Mouse (Mus musculus) stomach, embryonic 14.5 days (tissue): ENCODE data around the gene Trp53i11. TPM values are rescaled to one million over a fixed set of nuclear protein-coding genes. Genes with fewer than 3 reads are reported as not detected.
A peak's percentile ranks its signal among the peaks of the same experiment; 100 is the strongest.

Experiments used
- ATAC-seq: fragments of 200-750 bp; cut with Nextera tagmentation; 2 replicates; pipeline ENCODE4 v1.8.0; 2017; ENCODE audit warnings: low read depth, moderate TSS enrichment; ENCODE audit not compliant: insufficient number of reproducible peaks, insufficient read depth, low FRiP score
- H3K27ac ChIP-seq: fragments of 300-500 bp; sonication (generic); 2 replicates; pipeline ENCODE4 v1.5.1; 2014; ENCODE audit warnings: mild to moderate bottlenecking, low read length, moderate library complexity, mixed read lengths
- H3K27me3 ChIP-seq: fragments of 300-500 bp; sonication (generic); 2 replicates; pipeline ENCODE4 v1.6.1; 2014; ENCODE audit warnings: low read length, control low read depth, mixed read lengths; ENCODE audit not compliant: control insufficient read depth, insufficient read depth
- H3K36me3 ChIP-seq: fragments of 300-500 bp; sonication (generic); 2 replicates; pipeline ENCODE4 v1.6.1; 2014; ENCODE audit warnings: mild to moderate bottlenecking, control low read depth, low read length, moderate library complexity, mixed read lengths; ENCODE audit not compliant: control insufficient read depth, insufficient read depth
- H3K4me1 ChIP-seq: fragments of 300-500 bp; sonication (generic); 2 replicates; pipeline ENCODE4 v1.6.1; 2014; ENCODE audit warnings: low read length, control low read depth, mixed read lengths; ENCODE audit not compliant: control insufficient read depth, insufficient read depth
- H3K4me2 ChIP-seq: fragments of 300-500 bp; sonication (generic); replicated peaks from 2 replicates; pipeline ENCODE4 v1.6.1; 2014; ENCODE audit warnings: low read depth, low read length, control low read depth
- H3K4me3 ChIP-seq: fragments of 300-500 bp; sonication (generic); 2 replicates; pipeline ENCODE4 v1.5.1; 2014; ENCODE audit warnings: low read depth, low read length, control low read depth
- H3K9ac ChIP-seq: fragments of 300-500 bp; sonication (generic); replicated peaks from 2 replicates; pipeline ENCODE4 v1.6.1; 2014; ENCODE audit warnings: low read depth, mild to moderate bottlenecking, control low read depth, low read length, moderate library complexity, mixed read lengths
- H3K9me3 ChIP-seq: fragments of 300-500 bp; sonication (generic); 2 replicates; pipeline ENCODE4 v1.6.1; 2016; ENCODE audit warnings: low read depth, low read length, control low read depth; ENCODE audit not compliant: control insufficient read depth
- WGBS: fragments of 180-500 bp; shearing (Covaris S2); extraction: QIAGEN DNeasy Blood & Tissue Kit; methylation state at CpG from one replicate; pipeline ENCODE4 v1.1.7; 2014; 5-methylcytosine and 5-hydroxymethylcytosine counted together
- polyA plus RNA-seq: library from polyadenylated mRNA; unstranded; fragments of >200 nt; fragmentation: Nextera tagmentation; extraction: Ambion mirVana; gene quantifications from 2 replicates; pipeline ENCODE4 v1.2.1, GENCODE M21; 2014

Gene Trp53i11
- polyA plus RNA-seq, 1 experiment from 2014 or later, result 56.6 TPM

- Histone ChIP-seq H3K27ac (no peak overlapping the region), H3K4me3 (no peak overlapping the region), H3K4me2 (no peak overlapping the region), H3K9ac (no peak overlapping the region), H3K36me3 (no peaks in the 10 kb centered on the region), H3K9me3 (no peaks in the 10 kb centered on the region), H3K27me3 (no peaks in the 10 kb centered on the region), H3K4me1 (no peaks in the 10 kb centered on the region)
- no peak for ATAC-seq
- 81% methylated on average over 7 of the region's 7 CpGs for WGBS
These were observed 34.4 kb upstream of the Trp53i11 start for GRCm38 (mm10) chr2:93152883-93153491.

- H3K4me1 ChIP-seq, result no peaks in the 10 kb centered on the region
- H3K9me3 ChIP-seq, result no peaks in the 10 kb centered on the region
- 84% methylated on average over 1 of the region's 1 CpGs for WGBS
- no peaks in the 10 kb centered on the region for H3K36me3 ChIP-seq
- no peak overlapping the region for H3K4me3 ChIP-seq
- no peaks in the 10 kb centered on the region for H3K27me3 ChIP-seq
- H3K27ac ChIP-seq, result no peak overlapping the region
- no peak for ATAC-seq
- no peak overlapping the region for H3K4me2 ChIP-seq
- no peak overlapping the region for H3K9ac ChIP-seq
These were observed 33.5 kb upstream of the Trp53i11 start for GRCm38 (mm10) chr2:93153833-93154232.

- WGBS, result 68% methylated on average over 1 of the region's 1 CpGs
These were observed 32.8 kb upstream of the Trp53i11 start for GRCm38 (mm10) chr2:93154486-93155032.

GRCm38 (mm10) chr2:93160467-93161035 is 26.8 kb upstream of the Trp53i11 start:
- WGBS, result 85% methylated on average over 4 of the region's 4 CpGs
- Histone ChIP-seq H3K4me2 (no peak overlapping the region), H3K27ac (no peak overlapping the region), H3K36me3 (no peaks in the 10 kb centered on the region), H3K4me3 (no peak overlapping the region), H3K9me3 (no peaks in the 10 kb centered on the region), H3K4me1 (peaks cover 19% of the 10 kb centered on the region), H3K27me3 (no peaks in the 10 kb centered on the region), H3K9ac (no peak overlapping the region)
- no peak for ATAC-seq

More at GRCm38 (mm10) chr2:93154486-93155032, 32.8 kb upstream of the Trp53i11 start:
- no peaks in the 10 kb centered on the region for H3K4me1 ChIP-seq
- H3K36me3 ChIP-seq, result no peaks in the 10 kb centered on the region
- no peaks in the 10 kb centered on the region for H3K27me3 ChIP-seq
- no peak overlapping the region for H3K4me2 ChIP-seq
- H3K9ac ChIP-seq, result no peak overlapping the region
- H3K4me3 ChIP-seq, result no peak overlapping the region
- no peak overlapping the region for H3K27ac ChIP-seq
- ATAC-seq, result no peak
- no peaks in the 10 kb centered on the region for H3K9me3 ChIP-seq

- ATAC-seq, result no peak
- H3K27ac ChIP-seq, result no peak overlapping the region
- H3K9ac ChIP-seq, result no peak overlapping the region
- H3K4me3 ChIP-seq, result no peak overlapping the region
- WGBS, result 72% methylated on average over 7 of the region's 7 CpGs
- no peaks in the 10 kb centered on the region for H3K27me3 ChIP-seq
- H3K4me2 ChIP-seq, result no peak overlapping the region
- no peaks in the 10 kb centered on the region for H3K9me3 ChIP-seq
- H3K36me3 ChIP-seq, result no peaks in the 10 kb centered on the region
- peaks cover 19% of the 10 kb centered on the region for H3K4me1 ChIP-seq
These were observed 25.3 kb upstream of the Trp53i11 start for GRCm38 (mm10) chr2:93161914-93162664.

GRCm38 (mm10) chr2:93162791-93163190 is 24.6 kb upstream of the Trp53i11 start:
- no peak overlapping the region for H3K27ac ChIP-seq
- 61% methylated on average over 4 of the region's 4 CpGs for WGBS

GRCm38 (mm10) chr2:93163317-93163716 is 24.0 kb upstream of the Trp53i11 start:
- Histone ChIP-seq H3K27me3 (no peaks in the 10 kb centered on the region), H3K4me1 (peaks cover 19% of the 10 kb centered on the region), H3K36me3 (no peaks in the 10 kb centered on the region), H3K4me3 (no peak overlapping the region), H3K9me3 (no peaks in the 10 kb centered on the region), H3K4me2 (no peak overlapping the region), H3K9ac (no peak overlapping the region), H3K27ac (no peak overlapping the region)
- 0 out of 2 replicates have a peak, but pooled peaks have one; percentile 16 for ATAC-seq
- 8% methylated on average over 2 of the region's 2 CpGs for WGBS

More at GRCm38 (mm10) chr2:93162791-93163190, 24.6 kb upstream of the Trp53i11 start:
- Histone ChIP-seq H3K9me3 (no peaks in the 10 kb centered on the region), H3K4me2 (no peak overlapping the region), H3K27me3 (no peaks in the 10 kb centered on the region), H3K4me3 (no peak overlapping the region), H3K36me3 (no peaks in the 10 kb centered on the region), H3K4me1 (peaks cover 19% of the 10 kb centered on the region), H3K9ac (no peak overlapping the region)
- ATAC-seq, result no peak

GRCm38 (mm10) chr2:93163750-93164335 is 23.5 kb upstream of the Trp53i11 start:
- no peak for ATAC-seq
- H3K27me3 ChIP-seq, result no peaks in the 10 kb centered on the region

More at GRCm38 (mm10) chr2:93163750-93164335, 23.5 kb upstream of the Trp53i11 start:
- Histone ChIP-seq H3K36me3 (no peaks in the 10 kb centered on the region), H3K9me3 (no peaks in the 10 kb centered on the region), H3K9ac (no peak overlapping the region), H3K4me1 (peaks cover 19% of the 10 kb centered on the region), H3K27ac (no peak overlapping the region), H3K4me2 (no peak overlapping the region), H3K4me3 (no peak overlapping the region)
- WGBS, result 51% methylated on average over 6 of the region's 6 CpGs
